Mouse (Mus musculus) embryonic fibroblast, embryonic 13.5 days (primary cell): ENCODE data around the gene Usp47. TPM values are rescaled to one million over a fixed set of nuclear protein-coding genes. Genes with fewer than 3 reads are reported as not detected.

Source experiments
- H3K27ac ChIP-seq: 2 replicates; pipeline ENCODE4 v1.5.1; 2012; ENCODE audit warnings: low read length, control low read depth, inconsistent platforms; ENCODE audit not compliant: insufficient read depth
- H3K4me1 ChIP-seq: 2 replicates; pipeline ENCODE4 v1.6.1; 2011; ENCODE audit warnings: low read length; ENCODE audit not compliant: control insufficient read depth, insufficient read depth
- H3K4me3 ChIP-seq: 2 replicates; pipeline ENCODE4 v1.5.1; 2011; ENCODE audit warnings: mild to moderate bottlenecking, control low read depth, low read length; ENCODE audit not compliant: insufficient read depth
- CTCF ChIP-seq: IDR thresholded peaks from 2 replicates; pipeline ENCODE4 v1.5.1; 2011; ENCODE audit warnings: mild to moderate bottlenecking, control low read depth, low read length, moderate library complexity, borderline replicate concordance; ENCODE audit not compliant: insufficient read depth
- POLR2A ChIP-seq: IDR thresholded peaks from 2 replicates; pipeline ENCODE4 v1.6.1; 2011; ENCODE audit warnings: low read depth, mild to moderate bottlenecking, control low read depth, low read length, moderate library complexity
- polyA plus RNA-seq: library from polyadenylated mRNA; stranded (reverse); fragments of >200 nt; gene quantifications from 2 replicates; pipeline ENCODE4 v1.2.4, GENCODE M21; 2011; ENCODE audit warnings: low read depth; ENCODE audit not compliant: missing spikeins, insufficient read length

Usp47 gene
- polyA plus RNA-seq, 1 experiment: 123 TPM

- TF ChIP-seq CTCF (no peak), POLR2A (no peak)
- peaks cover 5% of the 10 kb centered on the region; the same call in 1 of the 2 replicates for H3K4me1 ChIP-seq
- H3K27ac ChIP-seq: peak overlapping the region; percentile 22
- H3K4me3 ChIP-seq: no peak overlapping the region
These were observed 104.7 kb downstream of the Usp47 start for GRCm38 (mm10) chr7:112127954-112128353.

GRCm38 (mm10) chr7:112128810-112129209 lies 105.5 kb downstream of the Usp47 start:
- no peak for TF ChIP-seq POLR2A
- TF ChIP-seq CTCF: no peak
- H3K4me1 ChIP-seq: peaks cover 5% of the 10 kb centered on the region; the same call in 1 of the 2 replicates
- H3K4me3 ChIP-seq: no peak overlapping the region
- peak overlapping the region; percentile 62 for H3K27ac ChIP-seq

- Histone ChIP-seq H3K27ac (no peak overlapping the region), H3K4me1 (peaks cover 5% of the 10 kb centered on the region; the same call in 1 of the 2 replicates), H3K4me3 (no peak overlapping the region)
- TF ChIP-seq POLR2A (no peak), CTCF (no peak)
These were observed 106.5 kb downstream of the Usp47 start for GRCm38 (mm10) chr7:112129851-112130250.

- Histone ChIP-seq H3K27ac (no peak overlapping the region), H3K4me1 (peaks cover 10% of the 10 kb centered on the region; the same call in 1 of the 2 replicates), H3K4me3 (no peak overlapping the region)
- no peak for TF ChIP-seq CTCF
- TF ChIP-seq POLR2A: no peak
These were observed 107.4 kb downstream of the Usp47 start for GRCm38 (mm10) chr7:112130660-112131059.

GRCm38 (mm10) chr7:112132005-112132404 lies 108.7 kb downstream of the Usp47 start:
- TF ChIP-seq POLR2A (no peak), CTCF (no peak)
- Histone ChIP-seq H3K4me1 (peaks cover 20% of the 10 kb centered on the region), H3K27ac (peak overlapping the region; percentile 32; the same call in 1 of the 2 replicates), H3K4me3 (no peak overlapping the region)

- H3K4me1 ChIP-seq: peaks cover 20% of the 10 kb centered on the region
- H3K4me3 ChIP-seq: no peak overlapping the region
- no peak overlapping the region for H3K27ac ChIP-seq
- TF ChIP-seq CTCF (no peak), POLR2A (no peak)
These were observed 110.0 kb downstream of the Usp47 start for GRCm38 (mm10) chr7:112133277-112133676.

GRCm38 (mm10) chr7:112135161-112135560 lies 111.9 kb downstream of the Usp47 start:
- H3K4me3 ChIP-seq: no peak overlapping the region
- H3K4me1 ChIP-seq: peaks cover 27% of the 10 kb centered on the region
- H3K27ac ChIP-seq: peak overlapping the region; percentile 91
- TF ChIP-seq POLR2A (no peak), CTCF (no peak)

GRCm38 (mm10) chr7:112136537-112136936 lies 113.2 kb downstream of the Usp47 start:
- H3K4me1 ChIP-seq: peaks cover 27% of the 10 kb centered on the region
- TF ChIP-seq POLR2A (no peak), CTCF (no peak)
- no peak overlapping the region for H3K27ac ChIP-seq
- no peak overlapping the region for H3K4me3 ChIP-seq

- Histone ChIP-seq H3K27ac (peak overlapping the region; percentile 68), H3K4me3 (no peak overlapping the region), H3K4me1 (peaks cover 36% of the 10 kb centered on the region)
- TF ChIP-seq CTCF: no peak
- TF ChIP-seq POLR2A: no peak
These were observed 114.8 kb downstream of the Usp47 start for GRCm38 (mm10) chr7:112138168-112138508.

GRCm38 (mm10) chr7:112138509-112139405 lies 115.5 kb downstream of the Usp47 start:
- TF ChIP-seq POLR2A: no peak
- no peak for TF ChIP-seq CTCF
- H3K4me1 ChIP-seq: peaks cover 41% of the 10 kb centered on the region
- peak overlapping the region; percentile 68 for H3K27ac ChIP-seq
- no peak overlapping the region for H3K4me3 ChIP-seq
